Mouse (Mus musculus): ENCODE measurements around the gene Asah2.

DNA sequence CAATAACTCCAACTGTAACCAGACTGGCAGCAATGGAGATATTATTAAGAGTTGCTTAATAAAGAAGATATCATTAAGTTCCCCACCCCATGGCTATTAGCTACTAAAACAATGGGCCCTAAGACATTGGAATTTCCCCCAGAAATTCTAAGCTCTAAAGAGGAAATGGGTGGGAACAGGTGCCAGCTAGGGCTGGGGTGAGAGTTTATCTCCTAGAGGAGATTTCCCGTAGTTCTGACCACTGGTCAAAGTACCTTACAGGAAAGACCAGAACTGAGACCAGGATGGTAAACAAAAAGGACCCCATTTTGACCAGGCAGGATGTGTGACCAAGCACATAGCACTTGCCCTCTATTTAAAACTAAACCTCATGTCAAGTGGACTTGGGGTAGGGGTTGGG, 52.3 kb downstream of the Asah2 start:
- TF ChIP-seq CTCF (IDR thresholded peaks at IDR 0.05; ENCODE audit: extremely low read depth, insufficient read depth, low read length) (no peak), POLR2A (IDR thresholded peaks at IDR 0.05; ENCODE audit: extremely low read depth, insufficient read depth, low read length) (no peak)

All from cortical plate, adult 2 months (tissue).